Mouse (Mus musculus): ENCODE results near the gene Sumo1. TPM values are rescaled to one million over a fixed set of nuclear protein-coding genes. Genes with fewer than 3 reads are reported as not detected.

Gene Sumo1
- polyA plus RNA-seq, 1 experiment from 2014 or later: 717 TPM

Other genes starting within 250 kb of the Sumo1 start
- gene Fzd7, start 188.4 kb downstream of the Sumo1 start, polyA plus RNA-seq (2014; fragmentation: Nextera tagmentation; extraction: Ambion mirVana): 19.3 and 21.6 TPM in 2 replicates
- 2.3 and 3.7 TPM in 2 replicates for gene Gm973, start 154.6 kb downstream of the Sumo1 start, polyA plus RNA-seq (2014; fragmentation: Nextera tagmentation; extraction: Ambion mirVana)
- gene Nop58, start 14.1 kb upstream of the Sumo1 start, polyA plus RNA-seq (2014; fragmentation: Nextera tagmentation; extraction: Ambion mirVana): 300 and 347 TPM in 2 replicates
- 11.6 and 11.9 TPM in 2 replicates for gene Bmpr2, start 92.6 kb upstream of the Sumo1 start, polyA plus RNA-seq (2014; fragmentation: Nextera tagmentation; extraction: Ambion mirVana)
- 14.6 and 15.0 TPM in 2 replicates for gene Fam117b, start 242.2 kb upstream of the Sumo1 start, polyA plus RNA-seq (2014; fragmentation: Nextera tagmentation; extraction: Ambion mirVana)